25 mouse cellular contexts compared by ENCODE assay signal in genomic region chr1:71310614-71311013, GRCm38 (mm10).
"Had no signal": no experiment of that assay in that cellular context is flagged by ENCODE, and none has a peak within 500 bp of the region (broad histone marks: within the 10 kb centered on the region; RNA-seq: fewer than 3 reads in every experiment).

No protein-coding gene starts in this region.

- H3K27ac ChIP-seq: gastrocnemius, adult 2 months; heart, embryonic 10.5 days; heart, embryonic 13.5 days; heart, embryonic 15.5 days; hindbrain, embryonic 13.5 days; hindbrain, embryonic 15.5 days; hindbrain, postnatal 0 days; kidney, embryonic 15.5 days; kidney, postnatal 0 days; limb, embryonic 13.5 days; limb, embryonic 15.5 days had no signal

- H3K4me1 ChIP-seq: kidney, embryonic 15.5 days; limb, embryonic 15.5 days had no signal

- H3K27me3 ChIP-seq: heart, embryonic 13.5 days; heart, embryonic 15.5 days; hindbrain, embryonic 13.5 days; hindbrain, embryonic 15.5 days; kidney, embryonic 15.5 days; limb, embryonic 13.5 days; limb, embryonic 15.5 days had no signal

- H3K4me2 ChIP-seq: heart, embryonic 13.5 days; heart, embryonic 15.5 days; hindbrain, embryonic 13.5 days; hindbrain, embryonic 15.5 days; kidney, embryonic 15.5 days; limb, embryonic 13.5 days; limb, embryonic 15.5 days had no signal

- H3K4me3 ChIP-seq: gastrocnemius, adult 2 months; heart, embryonic 10.5 days; heart, embryonic 13.5 days; heart, embryonic 15.5 days; hindbrain, embryonic 13.5 days; hindbrain, embryonic 15.5 days; kidney, embryonic 15.5 days; limb, embryonic 13.5 days; limb, embryonic 15.5 days had no signal

- DNase-seq: gastrocnemius, adult 2 months; gastrocnemius, postnatal 10 days; gastrocnemius, postnatal 25 days; heart, adult 18-20 months; heart, postnatal 14 days; heart, postnatal 36 days; kidney, adult 11 months; kidney, adult 2 months; kidney, adult 9 months; kidney, postnatal 14 days; kidney, postnatal 36 days; layer of hippocampus, adult 9-11 months; layer of hippocampus, postnatal 36 days; left cerebral cortex, postnatal 4 days had no signal

- H3K9ac ChIP-seq: heart, embryonic 13.5 days; heart, embryonic 15.5 days; hindbrain, embryonic 13.5 days; hindbrain, embryonic 15.5 days; kidney, embryonic 15.5 days; limb, embryonic 13.5 days; limb, embryonic 15.5 days had no signal

- ATAC-seq: hindbrain, postnatal 0 days; intestine, embryonic 16.5 days had no signal

- H3K36me3 ChIP-seq: heart, embryonic 10.5 days; heart, embryonic 13.5 days; heart, embryonic 15.5 days; hindbrain, embryonic 13.5 days; hindbrain, embryonic 15.5 days; kidney, embryonic 15.5 days; limb, embryonic 13.5 days; limb, embryonic 15.5 days had no signal

- H3K9me3 ChIP-seq: heart, embryonic 10.5 days; heart, embryonic 13.5 days; heart, embryonic 15.5 days; hindbrain, embryonic 13.5 days; hindbrain, embryonic 15.5 days; kidney, embryonic 15.5 days; limb, embryonic 13.5 days; limb, embryonic 15.5 days had no signal
